Mouse (Mus musculus): ENCODE measurements at regions not wholly inside any gene's neighbourhood (a gene's known extent, or its start where the extent isn't known, plus 50 kb on each side); places are given as distances from the start of the nearest gene placed in this dataset.

DNA sequence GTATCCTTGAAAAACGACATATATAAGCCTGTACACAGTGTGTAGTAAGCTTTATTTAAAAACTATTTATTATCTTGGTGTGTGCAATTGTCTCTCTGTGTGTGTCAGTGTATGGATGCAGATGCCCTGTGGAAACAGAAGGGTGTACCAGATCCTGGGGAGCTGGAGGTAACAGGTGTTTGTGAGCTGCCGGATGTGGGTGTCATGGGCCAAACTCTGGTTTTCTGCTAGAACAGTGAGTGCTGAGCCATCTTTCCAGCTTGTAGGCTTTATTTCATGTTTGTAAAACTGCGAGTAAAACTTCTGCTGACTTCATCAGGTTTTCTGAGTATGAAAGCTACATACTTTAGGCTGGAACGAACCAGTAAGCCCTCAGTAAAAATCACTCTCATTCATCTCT, 322.3 kb upstream of the Gm5148 start:
- no peak for DNase-seq (ENCODE audit: low read depth, low spot score)

DNA sequence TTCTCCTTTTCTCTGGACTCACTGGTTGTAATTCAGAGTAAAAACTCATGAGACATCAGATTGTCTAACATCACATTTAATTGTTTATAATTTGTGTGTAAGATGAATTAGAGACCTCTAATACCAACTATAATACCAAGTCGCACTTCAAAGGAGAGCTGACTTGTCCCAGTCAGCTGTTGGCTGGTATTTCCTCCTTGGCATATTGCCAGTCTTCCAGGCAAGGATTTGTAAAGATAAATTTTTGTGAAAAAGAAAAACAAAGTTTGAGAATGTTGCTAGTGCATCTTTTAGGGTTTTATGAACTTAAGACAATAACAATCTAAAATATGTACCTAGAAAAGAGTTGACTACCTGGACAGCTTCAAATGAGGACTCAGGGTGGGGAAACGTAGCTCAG, 321.7 kb upstream of the Gm5148 start:
- DNase-seq (ENCODE audit: low read depth, low spot score) = no peak

DNA sequence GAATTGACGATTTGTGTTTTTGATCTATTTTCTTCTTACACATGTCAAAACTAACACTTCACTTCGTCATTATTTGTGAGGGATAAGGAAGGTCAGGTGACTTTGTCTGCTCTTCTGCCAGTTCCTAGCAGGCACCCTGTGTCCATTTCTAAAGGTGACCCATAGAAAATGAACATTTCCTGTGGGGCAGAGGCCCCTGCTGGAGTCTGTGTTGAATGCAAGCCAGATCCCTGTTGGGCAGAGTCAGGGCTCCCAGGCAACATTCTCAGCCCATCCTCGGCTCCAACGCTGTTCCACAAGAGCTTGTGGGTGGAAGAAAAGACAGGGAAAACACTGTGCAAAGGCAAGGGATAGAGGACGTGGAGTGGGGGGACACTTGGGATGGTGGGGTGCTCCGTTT, 321.2 kb upstream of the Gm5148 start:
- DNase-seq (ENCODE audit: low read depth, low spot score) = no peak

DNA sequence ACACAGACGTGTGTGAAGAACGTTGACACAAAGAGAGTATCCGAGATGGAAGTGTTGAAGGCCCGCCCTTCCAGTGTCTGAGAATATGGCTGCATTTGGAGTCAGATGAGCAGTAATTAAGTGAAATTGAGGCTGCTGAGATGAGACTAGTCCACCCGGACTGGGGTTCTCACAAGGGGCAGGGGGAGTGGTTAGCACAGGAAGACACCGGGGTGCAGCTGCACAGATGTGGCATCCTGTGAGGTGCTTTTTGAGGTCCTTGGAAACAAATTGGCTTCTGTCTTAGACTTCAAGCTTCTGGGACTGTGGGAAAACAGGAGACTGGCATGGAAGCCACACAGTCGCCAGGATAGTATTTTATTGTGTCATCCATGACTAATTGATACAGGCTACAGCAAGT, 320.0 kb upstream of the Gm5148 start:
- no peak for DNase-seq (ENCODE audit: low read depth, low spot score)

GRCm38 (mm10) chr3:38042614-38043013, 318.3 kb upstream of the Gm5148 start:
- peak; percentile 27 for DNase-seq (ENCODE audit: low read depth, low spot score)

- DNase-seq (ENCODE audit: low read depth, low spot score) = no peak
Observed at GRCm38 (mm10) chr3:38036131-38036530, 311.8 kb upstream of the Gm5148 start.

GRCm38 (mm10) chr3:38034138-38034537, 309.8 kb upstream of the Gm5148 start:
- DNase-seq (ENCODE audit: low read depth, low spot score) = no peak

DNA sequence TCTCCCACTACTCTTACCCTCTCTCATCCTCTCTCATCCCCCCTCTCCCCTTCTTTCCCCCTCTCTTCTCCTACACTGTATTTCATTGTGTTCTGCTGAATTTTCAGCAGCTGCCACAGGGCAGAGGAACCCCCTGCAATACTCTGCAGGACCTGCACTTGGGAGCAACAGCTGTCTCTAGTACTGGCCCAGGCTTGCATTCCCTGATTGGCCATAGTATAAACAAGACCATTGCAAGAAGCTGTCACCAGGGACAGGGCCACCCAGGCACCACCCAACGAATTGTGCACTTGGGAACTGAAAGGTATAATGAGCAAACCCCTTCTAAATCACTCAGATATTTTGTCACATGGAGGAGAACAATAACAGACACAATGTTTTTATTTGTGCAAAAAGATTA, 290.5 kb upstream of the Gm5148 start:
- DNase-seq (ENCODE audit: low read depth, low spot score) = no peak

GRCm38 (mm10) chr3:38009168-38009567, 284.9 kb upstream of the Gm5148 start:
- DNase-seq (ENCODE audit: low read depth, low spot score) = no peak

- no peak for DNase-seq (ENCODE audit: low read depth, low spot score)
Observed at GRCm38 (mm10) chr3:38008321-38008720, 284.0 kb upstream of the Gm5148 start.

- DNase-seq (ENCODE audit: low read depth, low spot score) = no peak
Observed at GRCm38 (mm10) chr3:38007626-38008025, 283.3 kb upstream of the Gm5148 start.

DNA sequence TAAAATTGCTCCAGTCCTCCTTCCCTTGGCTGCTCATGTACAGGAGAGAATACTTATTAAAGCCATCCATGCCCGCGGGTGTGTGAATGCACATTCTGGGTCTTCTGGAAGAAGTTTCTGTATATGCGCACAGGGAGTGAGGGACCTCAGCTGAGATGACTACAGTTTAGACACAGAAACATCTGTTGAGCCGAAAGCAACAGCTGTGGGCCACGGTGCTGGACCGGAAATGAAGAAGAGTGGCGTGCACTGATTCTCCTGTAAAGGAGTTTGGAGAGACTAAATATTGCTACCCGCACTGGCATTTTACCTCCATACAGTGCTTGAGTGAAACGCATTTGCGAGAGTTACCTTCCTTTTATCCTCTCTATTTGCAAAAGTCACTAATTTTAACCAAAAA, 278.0 kb upstream of the Gm5148 start:
- DNase-seq (ENCODE audit: low read depth, low spot score) = no peak

GRCm38 (mm10) chr3:37999779-38000178, 275.5 kb upstream of the Gm5148 start:
- no peak for DNase-seq (ENCODE audit: low read depth, low spot score)

GRCm38 (mm10) chr3:37997998-37998397, 273.7 kb upstream of the Gm5148 start:
- DNase-seq (ENCODE audit: low read depth, low spot score) = no peak

DNA sequence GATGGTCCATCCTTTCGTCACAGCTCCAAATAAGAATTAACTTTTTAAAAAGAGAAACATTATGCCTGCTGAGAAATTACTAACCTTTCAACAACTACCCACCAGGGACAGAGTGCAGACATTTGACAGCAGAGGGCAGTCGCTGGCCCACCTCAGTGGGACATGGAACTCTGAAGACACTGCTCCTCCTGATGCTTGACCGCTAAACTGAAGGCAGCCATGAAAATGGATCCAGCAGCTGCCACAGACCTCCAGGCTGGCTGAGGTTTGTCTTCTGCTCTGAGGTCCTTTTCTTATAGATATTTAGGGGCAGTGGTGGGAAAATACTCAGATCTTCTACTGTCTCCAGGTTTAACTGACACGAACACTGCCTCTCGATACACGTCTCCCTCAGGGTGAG, 265.7 kb upstream of the Gm5148 start:
- no peak for DNase-seq (ENCODE audit: low read depth, low spot score)

DNA sequence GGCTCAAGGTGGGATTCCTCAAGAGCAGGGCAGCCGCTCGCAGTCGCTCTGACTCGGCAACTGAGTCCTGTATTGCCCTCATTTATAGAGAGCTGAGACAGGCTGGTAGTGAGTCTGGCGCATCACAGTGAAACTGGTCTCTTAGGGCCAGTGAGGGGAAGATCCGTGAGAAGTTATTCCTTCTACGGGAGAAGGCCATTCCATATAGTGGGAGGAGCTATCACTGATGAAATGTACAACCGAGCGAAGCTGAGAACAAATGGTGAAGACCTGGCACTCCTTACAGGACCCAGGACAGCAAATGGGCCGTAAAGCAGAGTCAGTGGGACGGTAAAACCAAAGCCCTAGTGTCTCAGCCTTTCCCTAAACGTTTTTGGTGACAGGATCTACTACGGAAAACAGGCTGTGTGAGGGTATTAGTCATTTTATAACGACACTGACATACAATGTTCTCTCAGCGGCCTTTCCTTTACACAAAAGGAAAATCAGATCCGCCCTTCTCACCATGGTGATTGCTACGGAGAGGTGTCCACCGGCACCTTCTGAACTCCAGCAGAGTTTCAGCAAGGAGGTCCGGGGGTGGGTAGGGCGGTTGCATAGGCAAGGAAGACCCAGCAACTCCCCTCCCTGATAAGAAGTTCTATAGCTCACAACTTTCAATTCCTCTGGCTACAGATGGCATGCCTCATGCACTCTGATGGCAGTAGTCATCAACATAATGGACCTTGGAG, 263.6 kb upstream of the Gm5148 start:
- DNase-seq (ENCODE audit: low read depth, low spot score) = no peak

DNA sequence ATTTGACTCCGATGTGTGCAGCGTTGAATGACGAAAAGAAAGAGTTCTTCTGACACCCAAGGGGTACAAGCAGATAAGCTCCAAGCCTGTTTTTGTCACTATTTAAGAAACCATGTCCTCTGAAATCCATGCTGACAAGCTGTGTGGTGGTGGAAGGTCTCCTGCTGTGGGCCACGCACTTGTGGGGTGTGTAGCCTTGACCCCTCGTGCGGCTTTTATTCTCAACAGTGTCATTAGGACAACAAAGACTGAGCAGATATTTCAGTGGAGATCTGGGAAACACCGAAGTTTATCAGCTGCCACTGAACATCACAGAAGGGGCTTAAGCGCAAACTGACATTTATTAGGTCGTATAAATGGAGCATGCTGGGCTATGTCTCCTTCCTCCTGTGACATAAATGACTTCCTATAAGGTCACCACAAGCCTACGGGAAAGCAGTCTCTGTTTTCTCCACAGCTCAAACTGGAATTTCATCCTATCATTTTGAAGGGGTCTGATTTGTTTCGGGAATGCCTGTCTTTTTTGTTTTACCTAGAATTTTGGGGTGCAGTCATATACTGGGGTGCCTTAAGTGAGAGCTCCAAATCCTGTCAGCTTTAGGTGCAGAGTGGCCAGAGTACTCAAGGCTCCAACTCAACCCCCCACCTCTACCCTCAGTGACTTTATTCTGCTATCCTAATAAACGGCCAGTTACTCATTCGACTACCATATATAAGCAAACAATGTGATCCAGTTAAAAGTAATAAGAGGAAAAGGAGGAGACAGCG, 262.9 kb upstream of the Gm5148 start:
- DNase-seq (ENCODE audit: low read depth, low spot score) = no peak

GRCm38 (mm10) chr3:37984706-37985105, 260.4 kb upstream of the Gm5148 start:
- no peak for DNase-seq (ENCODE audit: low read depth, low spot score)

DNA sequence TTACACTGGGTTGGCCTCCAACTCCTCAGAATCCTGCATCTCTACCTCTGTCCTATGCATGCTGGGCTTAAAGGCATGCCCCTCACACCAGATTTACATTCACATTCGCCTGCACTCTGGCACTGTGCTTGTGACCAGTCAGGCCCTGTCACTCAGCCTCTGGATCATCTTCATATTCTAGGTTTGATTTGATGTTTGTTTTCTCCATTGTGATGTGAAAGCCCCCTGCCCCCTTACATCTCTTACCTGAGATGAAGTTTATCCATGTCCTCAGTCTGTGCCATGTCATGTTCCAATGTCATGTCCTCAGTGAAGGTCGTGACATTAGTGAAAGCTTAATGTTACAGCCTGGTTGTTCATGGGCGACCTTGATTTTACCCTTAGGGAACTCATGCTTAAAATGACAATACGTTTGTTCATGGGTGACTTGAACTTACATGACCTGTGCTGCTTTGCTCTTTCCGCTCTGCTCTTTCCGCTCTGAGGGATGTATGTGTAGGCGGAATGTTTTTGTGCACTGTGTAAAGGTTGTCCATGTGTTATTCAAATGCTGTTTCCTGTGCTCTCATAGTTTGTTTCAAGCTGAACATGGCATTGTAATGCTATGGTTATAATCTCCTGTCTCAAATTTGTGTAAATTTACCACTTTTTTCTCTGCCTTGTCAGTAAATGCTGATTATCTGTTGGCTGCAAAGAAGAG, 257.3 kb upstream of the Gm5148 start:
- DNase-seq (ENCODE audit: low read depth, low spot score) = no peak

DNA sequence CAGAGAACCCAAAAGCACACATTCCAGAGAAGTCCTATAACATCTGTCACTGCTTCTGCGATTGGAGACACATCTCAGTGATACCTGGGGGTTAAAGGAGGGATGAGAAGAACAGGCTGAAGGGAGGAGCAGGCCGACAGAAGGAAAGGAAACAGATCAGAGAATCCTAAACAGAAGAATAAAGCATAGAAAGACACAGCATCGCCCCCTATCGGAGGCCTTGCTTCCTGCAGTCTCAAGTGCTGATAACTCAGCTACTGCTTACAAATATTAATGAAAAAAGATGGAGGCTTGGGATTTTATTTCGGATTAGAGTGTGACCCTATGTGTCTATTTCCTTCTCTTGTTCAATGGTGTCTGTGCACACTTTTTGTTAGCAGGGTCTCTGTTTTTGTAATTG, 255.6 kb upstream of the Gm5148 start:
- no peak for DNase-seq (ENCODE audit: low read depth, low spot score)

- no peak for DNase-seq (ENCODE audit: low read depth, low spot score)
Observed at GRCm38 (mm10) chr3:37978481-37978880, 254.2 kb upstream of the Gm5148 start.

DNA sequence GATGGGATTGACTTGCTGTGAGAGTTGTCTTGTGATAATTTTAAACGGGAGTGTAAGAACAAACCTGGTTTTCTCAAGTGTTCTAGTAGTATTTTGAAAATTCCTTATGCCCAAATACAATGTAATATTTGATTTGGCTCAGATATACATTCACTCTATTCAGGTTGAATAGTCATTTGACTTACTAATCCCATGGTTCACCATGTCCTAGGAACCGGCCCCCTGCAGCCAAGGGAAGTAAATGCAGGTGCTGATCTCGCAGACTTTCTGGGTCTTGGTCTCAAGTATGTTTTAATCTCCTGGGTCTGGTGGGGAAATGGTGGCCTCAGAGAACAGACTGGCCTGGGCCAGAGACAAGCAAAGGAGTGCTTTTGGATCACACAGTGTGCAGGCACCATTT, 253.2 kb upstream of the Gm5148 start:
- no peak for DNase-seq (ENCODE audit: low read depth, low spot score)

DNA sequence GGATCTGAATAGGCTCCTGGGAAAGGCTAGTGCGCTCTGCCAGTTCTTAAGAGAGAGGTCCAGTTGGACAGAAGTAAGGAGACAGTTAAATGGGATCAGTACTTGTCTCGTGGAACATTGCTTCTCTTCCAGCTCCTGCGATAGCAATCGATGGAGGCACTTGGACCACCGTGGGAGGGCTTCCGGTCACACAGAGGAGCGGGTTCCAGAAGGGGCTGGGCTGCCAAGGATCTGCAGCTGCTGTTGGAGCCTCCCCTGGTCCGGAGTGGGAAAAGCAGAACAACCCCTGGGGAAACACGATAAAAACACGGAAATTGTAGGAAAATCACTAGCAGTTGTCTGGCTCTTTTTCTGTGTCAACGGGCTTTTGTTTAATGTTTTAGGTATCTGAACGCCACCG, 252.3 kb upstream of the Gm5148 start:
- DNase-seq (ENCODE audit: low read depth, low spot score) = no peak
